In the genomic region with DNA sequence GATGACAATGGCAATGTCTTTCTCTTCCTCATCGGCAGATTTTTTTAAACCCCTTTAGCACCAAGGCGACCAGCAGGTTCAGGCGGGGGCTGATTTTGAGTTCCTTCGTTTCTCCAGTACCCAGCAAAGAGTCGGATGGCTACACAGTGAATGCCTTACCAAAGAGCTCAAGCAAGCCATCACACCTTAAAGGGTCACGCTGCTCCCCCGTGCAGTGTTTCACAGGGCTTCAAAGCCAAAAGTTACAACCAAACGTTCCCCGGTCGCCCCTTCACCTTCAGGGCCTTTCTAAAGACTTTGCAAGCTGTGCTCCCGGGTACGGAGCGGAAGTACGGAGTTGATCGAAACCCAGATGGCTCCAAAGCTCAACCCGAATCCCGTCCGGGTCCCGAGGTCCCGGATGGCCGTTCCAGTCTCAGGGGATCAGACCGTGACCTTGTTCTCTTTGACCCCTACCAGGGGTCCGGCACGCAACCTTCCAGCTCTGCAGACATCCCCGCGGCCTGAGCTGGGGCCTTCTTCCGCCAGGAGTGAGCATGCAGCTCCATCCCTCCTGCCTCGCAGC, we compare ENCODE assay signal across 8 mouse cellular contexts. TPM values are rescaled to one million over a fixed set of nuclear protein-coding genes. Genes with fewer than 3 reads are reported as not detected.
A peak's percentile ranks its signal among the peaks of the same experiment; 100 is the strongest.
DNase-seq lines count a peak whose midpoint lies in the region; ATAC-seq and TF ChIP-seq lines count a peak whose summit lies in the region.

No protein-coding gene starts in this region.

- peak; percentile 61 for DNase-seq in lung, postnatal 0 days (ENCODE audit: low spot score)
- no peak for DNase-seq in lung, adult 18-20 months
- no peak for DNase-seq in embryonic facial prominence, embryonic 10.5 days (ENCODE audit: low spot score)
- peak; percentile 76 for DNase-seq in induced T-regulatory cell, adult 2 months (ENCODE audit: low read depth)
- no peak for DNase-seq in left cerebral cortex, adult 8-10 months (ENCODE audit: low spot score in 2 of 2)
- no peak for DNase-seq in cerebellum, adult 9-11 months
- no peak for DNase-seq in kidney, postnatal 25 days

- H3K27ac ChIP-seq in lung, postnatal 0 days (ENCODE audit: low read length): peak overlapping the region; percentile 88
- peak overlapping the region; percentile 94 for H3K27ac ChIP-seq in embryonic facial prominence, embryonic 10.5 days (replicated peaks)
- peak overlapping the region; percentile 96 for H3K27ac ChIP-seq in midbrain, embryonic 16.5 days (ENCODE audit: low read length)

- WGBS in lung, postnatal 0 days: under 1% methylated on average over 28 of the region's 28 CpGs
- WGBS in embryonic facial prominence, embryonic 10.5 days: under 1% methylated on average over 28 of the region's 28 CpGs
- WGBS in midbrain, embryonic 16.5 days: 0% methylated on average over 28 of the region's 28 CpGs

- H3K4me3 ChIP-seq in lung, postnatal 0 days (ENCODE audit: low read depth, low read length): peak overlapping the region; percentile 79
- H3K4me3 ChIP-seq in embryonic facial prominence, embryonic 10.5 days: peak overlapping the region; percentile 72
- peak overlapping the region; percentile 96 for H3K4me3 ChIP-seq in midbrain, embryonic 16.5 days (ENCODE audit: low read depth, low read length)

- TF ChIP-seq CTCF in lung, postnatal 0 days (IDR thresholded peaks at IDR 0.05): no peak

- no peak for TF ChIP-seq EP300 in lung, postnatal 0 days (IDR thresholded peaks at IDR 0.05)

- no peaks in the 10 kb centered on the region for H3K9me3 ChIP-seq in lung, postnatal 0 days (ENCODE audit: low read length)
- H3K9me3 ChIP-seq in embryonic facial prominence, embryonic 10.5 days: no peaks in the 10 kb centered on the region
- no peaks in the 10 kb centered on the region for H3K9me3 ChIP-seq in midbrain, embryonic 16.5 days (replicated peaks; ENCODE audit: control insufficient read depth, low read length, poor library complexity, severe bottlenecking)

- ATAC-seq in lung, postnatal 0 days: peak; percentile 59
- peak; percentile 9 for ATAC-seq in midbrain, embryonic 16.5 days

- peak overlapping the region; percentile 98 for H3K9ac ChIP-seq in lung, postnatal 0 days (replicated peaks; ENCODE audit: low read depth)
- H3K9ac ChIP-seq in midbrain, embryonic 16.5 days (ENCODE audit: low read depth, low read length): peak overlapping the region; percentile 99

- H3K36me3 ChIP-seq in lung, postnatal 0 days (ENCODE audit: insufficient read depth, low read length): no peaks in the 10 kb centered on the region
- peaks cover 42% of the 10 kb centered on the region for H3K36me3 ChIP-seq in embryonic facial prominence, embryonic 10.5 days (replicated peaks)
- 0 out of 2 replicates have a peak, but pooled peaks cover 2% of the 10 kb centered on the region for H3K36me3 ChIP-seq in midbrain, embryonic 16.5 days (ENCODE audit: control insufficient read depth, insufficient read depth, low read length)

- H3K4me1 ChIP-seq in lung, postnatal 0 days (ENCODE audit: insufficient read depth, low read depth, low read length): peaks cover 11% of the 10 kb centered on the region; the same call in 1 of the 2 replicates
- H3K4me1 ChIP-seq in embryonic facial prominence, embryonic 10.5 days: peaks cover 31% of the 10 kb centered on the region
- H3K4me1 ChIP-seq in midbrain, embryonic 16.5 days (ENCODE audit: control insufficient read depth, insufficient read depth, low read length): peaks cover 35% of the 10 kb centered on the region

- H3K27me3 ChIP-seq in lung, postnatal 0 days (replicated peaks; ENCODE audit: insufficient read depth, low read length): no peaks in the 10 kb centered on the region
- no peaks in the 10 kb centered on the region for H3K27me3 ChIP-seq in embryonic facial prominence, embryonic 10.5 days (replicated peaks; ENCODE audit: low read depth, poor library complexity, severe bottlenecking)
- H3K27me3 ChIP-seq in midbrain, embryonic 16.5 days (ENCODE audit: control insufficient read depth, insufficient read depth, low read depth, low read length): no peaks in the 10 kb centered on the region

- H3K4me2 ChIP-seq in lung, postnatal 0 days (replicated peaks; ENCODE audit: low read depth, low read length): peak overlapping the region; percentile 65
- peak overlapping the region; percentile 65 for H3K4me2 ChIP-seq in midbrain, embryonic 16.5 days (ENCODE audit: low read length)

RNA-seq across cellular contexts. Expression of gene Atp5c1, which starts 0.5 kb away (rescaled TPM):
- 352 TPM in 2 replicates for polyA plus RNA-seq in lung, postnatal 0 days (2015; fragmentation: Nextera tagmentation; extraction: Ambion mirVana)
- polyA plus RNA-seq in embryonic facial prominence, embryonic 10.5 days (2016; fragmentation: Nextera tagmentation; extraction: Ambion mirVana): 498 and 511 TPM in 2 replicates
- polyA plus RNA-seq in midbrain, embryonic 16.5 days (2015; fragmentation: Nextera tagmentation; extraction: Ambion mirVana): 534 and 572 TPM in 2 replicates
- 100 to 1,000 TPM; 248 to 267 (median 258) TPM for total RNA-seq in left cerebral cortex, adult 8-10 months (2022)

RNA-seq across cellular contexts. Expression of gene Kin, which starts 0.6 kb away (rescaled TPM):
- polyA plus RNA-seq in lung, postnatal 0 days (2015; fragmentation: Nextera tagmentation; extraction: Ambion mirVana): 21.2 and 24.0 TPM in 2 replicates
- 35.5 and 37.7 TPM in 2 replicates for polyA plus RNA-seq in embryonic facial prominence, embryonic 10.5 days (2016; fragmentation: Nextera tagmentation; extraction: Ambion mirVana)
- polyA plus RNA-seq in midbrain, embryonic 16.5 days (2015; fragmentation: Nextera tagmentation; extraction: Ambion mirVana): 27.4 and 32.2 TPM in 2 replicates
- total RNA-seq in left cerebral cortex, adult 8-10 months (2022): 10 to 100 TPM in 3 of 4 experiments, 1 to 10 TPM in 1; 9.0 to 15.2 (median 11.9) TPM

RNA-seq across cellular contexts. Expression of gene Taf3, which starts 31.4 kb away (rescaled TPM):
- polyA plus RNA-seq in lung, postnatal 0 days (2015; fragmentation: Nextera tagmentation; extraction: Ambion mirVana): 7.5 and 8.4 TPM in 2 replicates
- 16.1 and 17.3 TPM in 2 replicates for polyA plus RNA-seq in embryonic facial prominence, embryonic 10.5 days (2016; fragmentation: Nextera tagmentation; extraction: Ambion mirVana)
- polyA plus RNA-seq in midbrain, embryonic 16.5 days (2015; fragmentation: Nextera tagmentation; extraction: Ambion mirVana): 13.8 and 13.9 TPM in 2 replicates
- total RNA-seq in left cerebral cortex, adult 8-10 months (2022): 10 to 100 TPM; 12.8 to 14.9 (median 13.8) TPM

RNA-seq across cellular contexts. Expression of gene Itih2, which starts 51.4 kb away (rescaled TPM):
- 1.6 and 1.7 TPM in 2 replicates for polyA plus RNA-seq in lung, postnatal 0 days (2015; fragmentation: Nextera tagmentation; extraction: Ambion mirVana)
- 0.06 and 0.15 TPM in 2 replicates for polyA plus RNA-seq in embryonic facial prominence, embryonic 10.5 days (2016; fragmentation: Nextera tagmentation; extraction: Ambion mirVana)
- polyA plus RNA-seq in midbrain, embryonic 16.5 days (2015; fragmentation: Nextera tagmentation; extraction: Ambion mirVana): 2.7 and 3.0 TPM in 2 replicates
- total RNA-seq in left cerebral cortex, adult 8-10 months (2022): 1 to 10 TPM; 1.5 to 2.8 (median 2.3) TPM

Comparison
In these comparisons a context has a peak if more than half of its experiments do, and no peak if none do; other contexts are left out.
1. DNase-seq: peak in lung, postnatal 0 days (single experiment) and induced T-regulatory cell, adult 2 months (single experiment); none in lung, adult 18-20 months (0 of 2), embryonic facial prominence, embryonic 10.5 days (single experiment), left cerebral cortex, adult 8-10 months (0 of 2), cerebellum, adult 9-11 months (single experiment) and kidney, postnatal 25 days (0 of 2).
2. Peak in every context shown above with its lines, with median percentiles within 50 percentile points of each other: H3K27ac ChIP-seq and H3K4me3 ChIP-seq.